Mouse (Mus musculus) embryonic facial prominence, embryonic 15.5 days (tissue): Measurements from ENCODE around the gene Hspb7. TPM values are rescaled to one million over a fixed set of nuclear protein-coding genes. Genes with fewer than 3 reads are reported as not detected.

ENCODE experiments used
- ATAC-seq: fragments of 200-750 bp; cut with Nextera tagmentation; 2 replicates; pipeline ENCODE4 v1.8.0; 2017; ENCODE audit warnings: low read depth, moderate TSS enrichment; ENCODE audit not compliant: insufficient number of reproducible peaks, low FRiP score, low TSS enrichment
- H3K27ac ChIP-seq: fragments of 300-500 bp; sonication (generic); replicated peaks from 2 replicates; pipeline ENCODE4 v1.5.1; 2015; ENCODE audit warnings: mild to moderate bottlenecking, inconsistent platforms
- H3K27me3 ChIP-seq: fragments of 300-500 bp; sonication (generic); 2 replicates; pipeline ENCODE4 v1.6.1; 2015; ENCODE audit warnings: inconsistent platforms
- H3K36me3 ChIP-seq: fragments of 300-500 bp; sonication (generic); 2 replicates; pipeline ENCODE4 v1.6.1; 2015; ENCODE audit warnings: mild to moderate bottlenecking, inconsistent platforms
- H3K4me1 ChIP-seq: fragments of 300-500 bp; sonication (generic); 2 replicates; pipeline ENCODE4 v1.6.1; 2015; ENCODE audit warnings: inconsistent platforms
- H3K4me2 ChIP-seq: fragments of 300-500 bp; sonication (generic); replicated peaks from 2 replicates; pipeline ENCODE4 v1.6.1; 2015; ENCODE audit warnings: mild to moderate bottlenecking, inconsistent platforms
- H3K4me3 ChIP-seq: fragments of 300-500 bp; sonication (generic); replicated peaks from 2 replicates; pipeline ENCODE4 v1.5.1; 2015; ENCODE audit warnings: mild to moderate bottlenecking, inconsistent platforms
- H3K9ac ChIP-seq: fragments of 300-500 bp; sonication (generic); 2 replicates; pipeline ENCODE4 v1.6.1; 2015; ENCODE audit warnings: inconsistent platforms
- H3K9me3 ChIP-seq: fragments of 300-500 bp; sonication (generic); replicated peaks from 2 replicates; pipeline ENCODE4 v1.6.1; 2016; ENCODE audit warnings: inconsistent platforms
- WGBS: fragments of 180-500 bp; shearing (Covaris S2); methylation state at CpG from one replicate; pipeline ENCODE4 v1.1.7; 2015; 5-methylcytosine and 5-hydroxymethylcytosine counted together
- polyA plus RNA-seq: library from polyadenylated mRNA; unstranded; fragments of >200 nt; fragmentation: Nextera tagmentation; extraction: Ambion mirVana; gene quantifications from 2 replicates; pipeline ENCODE4 v1.2.1, GENCODE M21; 2015

Hspb7 gene
- 2.0 and 2.4 TPM in 2 replicates for polyA plus RNA-seq

DNA sequence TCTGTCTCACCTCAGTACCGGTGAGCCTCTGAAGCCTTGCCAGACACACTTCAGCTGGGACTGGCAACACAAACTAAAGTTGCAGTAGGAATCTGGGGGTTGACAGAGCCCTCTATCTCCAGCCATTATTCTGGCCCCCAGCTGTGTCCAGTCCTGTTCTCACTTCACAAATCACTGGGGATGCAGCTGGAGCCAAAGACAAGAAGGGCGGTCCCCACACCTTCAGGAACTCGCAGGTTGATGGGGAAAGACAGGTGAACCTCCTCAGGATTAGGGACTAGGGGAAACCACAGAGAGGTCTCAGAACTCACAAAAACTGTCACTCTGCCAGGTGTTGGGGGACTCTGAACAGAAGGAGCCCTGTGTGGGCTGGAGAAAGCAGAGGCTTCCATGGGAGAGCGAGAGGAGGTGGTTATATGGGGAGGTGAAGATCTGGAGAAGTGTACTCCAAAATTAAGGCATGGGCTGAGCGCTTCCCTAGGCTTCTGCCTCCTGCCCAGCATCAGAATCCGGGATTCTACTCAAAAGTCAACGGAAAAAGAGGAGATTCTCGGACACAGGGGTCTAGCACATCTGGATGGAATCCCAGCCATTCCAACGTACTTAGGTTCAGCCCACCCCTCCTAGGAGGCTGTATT is at the start of gene Hspb7:
Gene Hspb7, plus strand, starts transcription at position 588 of the 638 bp plus-strand sequence.
- Histone ChIP-seq H3K27me3 (0 out of 2 replicates have a peak, but pooled peaks cover 2% of the 10 kb centered on the region), H3K9ac (no peak within 1 kb of the TSS), H3K4me2 (no peak within 1 kb of the TSS), H3K27ac (no peak within 1 kb of the TSS; the same call in 1 of the 2 replicates), H3K4me1 (peaks cover 11% of the 10 kb centered on the region), H3K9me3 (no peaks in the 10 kb centered on the region), H3K36me3 (no peaks in the 10 kb centered on the region), H3K4me3 (no peak within 1 kb of the TSS)
- ATAC-seq: no peak
- WGBS: 51% methylated on average over 9 of the region's 9 CpGs

DNA sequence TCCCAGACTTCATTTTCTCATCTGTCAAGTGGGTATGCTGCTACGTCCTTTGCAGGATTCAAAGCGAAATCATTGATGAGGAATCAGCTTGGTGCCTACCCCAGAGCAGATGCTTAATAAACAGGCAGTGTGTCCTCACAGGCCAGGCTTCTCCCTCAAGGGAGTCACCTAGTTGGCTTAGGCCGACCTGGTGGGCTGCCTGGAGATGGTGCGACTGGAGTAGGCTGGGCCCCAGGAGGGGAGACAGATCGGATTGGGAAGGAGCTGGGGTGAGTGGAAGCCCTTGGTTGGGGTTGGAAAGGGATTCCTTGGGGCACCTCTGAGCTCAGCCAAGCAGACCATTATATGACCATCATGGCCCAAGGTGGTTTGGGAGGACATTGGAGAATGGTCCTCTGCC is 48.2 kb upstream of the Hspb7 start:
- peaks cover 16% of the 10 kb centered on the region for H3K27me3 ChIP-seq
- H3K36me3 ChIP-seq: no peaks in the 10 kb centered on the region
- ATAC-seq: no peak
- H3K27ac ChIP-seq: no peak overlapping the region
- WGBS: 91% methylated on average over 5 of the region's 5 CpGs
- H3K4me1 ChIP-seq: peaks cover 10% of the 10 kb centered on the region
- H3K9ac ChIP-seq: no peak overlapping the region
- H3K9me3 ChIP-seq: no peaks in the 10 kb centered on the region
- no peak overlapping the region for H3K4me3 ChIP-seq
- H3K4me2 ChIP-seq: no peak overlapping the region

DNA sequence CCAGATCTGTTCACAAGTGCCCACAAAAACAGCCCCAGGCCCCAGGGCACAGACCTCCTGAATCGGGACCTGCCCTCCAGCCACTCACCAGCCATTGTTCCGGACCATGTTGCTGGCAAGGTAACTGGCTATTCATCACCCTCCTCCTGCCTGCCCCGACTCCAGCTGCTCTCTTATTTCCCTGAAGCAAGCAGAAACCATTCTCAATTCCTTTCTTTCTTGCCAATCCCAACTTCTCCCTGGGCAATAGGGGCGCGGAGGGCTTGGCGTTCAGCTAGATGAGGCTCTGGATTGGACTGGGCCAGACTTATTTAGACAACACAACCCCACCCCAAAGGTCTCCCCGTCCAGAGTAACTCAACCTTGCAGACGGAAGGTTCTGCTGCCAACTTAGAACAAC is 40.9 kb upstream of the Hspb7 start:
- no peak overlapping the region for H3K27ac ChIP-seq
- 54% methylated on average over 8 of the region's 8 CpGs for WGBS
- H3K4me2 ChIP-seq: no peak overlapping the region
- peaks cover 45% of the 10 kb centered on the region for H3K27me3 ChIP-seq
- H3K9ac ChIP-seq: no peak overlapping the region
- H3K4me3 ChIP-seq: no peak overlapping the region
- no peak for ATAC-seq
- H3K36me3 ChIP-seq: no peaks in the 10 kb centered on the region
- H3K9me3 ChIP-seq: no peaks in the 10 kb centered on the region
- peaks cover 11% of the 10 kb centered on the region for H3K4me1 ChIP-seq

DNA sequence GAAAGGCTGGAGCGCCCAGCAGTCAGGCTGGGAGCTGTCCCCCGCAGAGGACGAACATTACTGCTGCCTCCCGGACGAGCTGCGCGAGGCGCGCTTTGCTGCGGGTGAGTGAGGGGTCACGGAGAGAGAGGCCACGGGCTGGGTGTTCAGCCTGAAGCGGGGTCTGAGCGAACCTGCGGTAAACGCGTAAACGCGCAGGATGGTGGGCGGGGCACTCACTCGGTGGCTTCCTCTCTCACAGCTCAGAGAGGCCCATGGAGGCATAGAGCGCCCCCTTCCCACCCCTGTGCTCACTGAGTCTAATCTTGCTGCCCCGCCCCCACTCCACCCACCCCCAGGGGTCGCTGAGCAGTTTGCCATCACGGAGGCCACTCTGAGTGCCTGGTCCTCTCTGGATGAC is 38.2 kb upstream of the Hspb7 start:
- Histone ChIP-seq H3K4me2 (peak overlapping the region; percentile 66), H3K4me1 (peaks cover 11% of the 10 kb centered on the region), H3K9ac (0 out of 2 replicates have a peak overlapping the region, but pooled peaks have one; percentile 9), H3K36me3 (no peaks in the 10 kb centered on the region), H3K27me3 (peaks cover 45% of the 10 kb centered on the region), H3K9me3 (no peaks in the 10 kb centered on the region), H3K27ac (no peak overlapping the region), H3K4me3 (peak overlapping the region; percentile 41)
- 1% methylated on average over 25 of the region's 25 CpGs for WGBS
- no peak for ATAC-seq

- Histone ChIP-seq H3K27ac (no peak overlapping the region), H3K27me3 (peaks cover 44% of the 10 kb centered on the region), H3K4me3 (no peak overlapping the region), H3K9ac (no peak overlapping the region), H3K4me2 (no peak overlapping the region), H3K9me3 (no peaks in the 10 kb centered on the region), H3K4me1 (peaks cover 11% of the 10 kb centered on the region), H3K36me3 (no peaks in the 10 kb centered on the region)
- ATAC-seq: no peak
- 0% methylated on average over 7 of the region's 7 CpGs for WGBS
These were observed 35.3 kb upstream of the Hspb7 start for GRCm38 (mm10) chr4:141385275-141385674.

GRCm38 (mm10) chr4:141386150-141386549 is 34.4 kb upstream of the Hspb7 start:
- Histone ChIP-seq H3K27me3 (peaks cover 35% of the 10 kb centered on the region), H3K27ac (no peak overlapping the region), H3K4me2 (no peak overlapping the region), H3K4me3 (no peak overlapping the region), H3K9ac (no peak overlapping the region), H3K9me3 (no peaks in the 10 kb centered on the region), H3K4me1 (peaks cover 11% of the 10 kb centered on the region), H3K36me3 (no peaks in the 10 kb centered on the region)
- WGBS: 68% methylated on average over 7 of the region's 7 CpGs
- ATAC-seq: no peak

DNA sequence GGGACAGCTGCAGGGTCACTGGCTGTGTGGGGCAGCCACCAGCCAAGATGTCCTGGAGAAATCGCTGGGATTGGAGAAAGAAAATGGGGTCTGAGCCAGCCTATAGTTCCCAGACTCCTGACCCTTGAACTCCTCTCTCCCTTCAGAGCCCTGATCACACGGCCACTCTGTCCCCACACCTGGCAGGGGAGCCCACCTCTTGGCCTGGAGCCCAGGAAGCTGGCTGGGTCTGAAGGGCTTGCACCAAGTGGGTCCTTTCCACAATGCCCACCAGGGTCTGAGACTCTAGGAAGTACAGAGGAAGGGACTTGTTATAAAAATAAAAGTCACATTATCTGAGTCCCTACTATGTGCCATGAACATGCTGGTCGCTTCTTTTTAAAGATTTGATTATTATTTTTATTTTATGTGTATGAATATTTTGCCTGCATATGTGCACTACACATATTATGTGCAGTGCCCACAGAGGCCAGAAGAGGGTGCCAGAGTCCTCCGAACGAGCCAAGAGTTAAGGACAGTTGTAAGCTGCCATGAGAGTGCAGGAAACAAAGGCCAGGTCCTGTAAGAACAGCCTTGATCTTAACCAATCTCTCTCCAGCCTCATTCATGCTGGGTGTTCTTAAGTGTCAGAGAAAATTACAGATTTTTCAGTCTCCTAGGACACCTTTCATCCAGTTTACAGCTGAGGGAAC is 33.3 kb upstream of the Hspb7 start:
- Histone ChIP-seq H3K4me1 (peaks cover 9% of the 10 kb centered on the region), H3K4me2 (no peak overlapping the region), H3K36me3 (no peaks in the 10 kb centered on the region), H3K9ac (no peak overlapping the region), H3K4me3 (no peak overlapping the region), H3K27ac (no peak overlapping the region), H3K27me3 (peaks cover 24% of the 10 kb centered on the region), H3K9me3 (no peaks in the 10 kb centered on the region)
- WGBS: 17% methylated on average over 5 of the region's 5 CpGs
- no peak for ATAC-seq

GRCm38 (mm10) chr4:141387933-141388332 is 32.6 kb upstream of the Hspb7 start:
- Histone ChIP-seq H3K36me3 (no peaks in the 10 kb centered on the region), H3K27me3 (peaks cover 17% of the 10 kb centered on the region), H3K9me3 (no peaks in the 10 kb centered on the region), H3K4me2 (no peak overlapping the region), H3K27ac (no peak overlapping the region), H3K4me1 (peaks cover 2% of the 10 kb centered on the region; the same call in 1 of the 2 replicates), H3K4me3 (no peak overlapping the region), H3K9ac (no peak overlapping the region)
- no peak for ATAC-seq
- WGBS: 69% methylated on average over 5 of the region's 5 CpGs

DNA sequence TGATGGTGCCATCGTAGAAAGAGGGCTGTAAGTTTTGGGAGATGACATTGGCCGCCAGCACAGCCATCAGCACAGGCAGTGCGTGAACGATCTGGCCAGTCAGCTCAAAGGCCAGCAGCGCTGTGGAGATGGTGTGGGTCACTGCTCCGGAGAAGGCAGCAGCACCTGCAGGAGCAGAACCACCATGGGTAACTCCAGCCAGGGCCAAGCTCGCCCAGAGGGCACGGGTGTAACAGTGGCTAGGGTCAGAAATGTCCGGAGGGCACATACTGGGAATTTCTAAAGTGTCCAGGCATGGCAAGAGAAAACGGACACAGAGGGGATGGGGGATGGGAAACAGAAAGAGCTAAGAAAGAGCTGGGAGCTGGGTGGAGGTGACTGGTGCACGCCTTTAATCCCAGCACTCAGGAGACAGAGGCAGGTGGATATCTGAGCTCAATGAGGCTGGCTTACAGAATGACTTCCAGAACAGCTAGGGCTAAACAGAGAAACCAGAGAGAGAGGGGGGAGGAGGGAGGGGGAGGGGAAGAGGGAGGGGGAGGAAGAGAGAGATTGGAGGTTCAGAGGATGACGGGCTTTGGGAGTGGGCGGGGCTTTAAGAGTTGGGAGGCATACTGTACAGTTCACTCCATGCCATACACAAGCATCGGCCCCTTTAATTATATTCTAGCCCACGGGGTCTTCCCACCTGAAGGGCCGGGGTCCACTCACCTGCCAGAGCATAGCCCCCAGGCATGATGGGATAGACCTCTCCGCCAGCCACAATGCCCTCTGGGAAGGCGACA is 31.0 kb upstream of the Hspb7 start:
- Histone ChIP-seq H3K27me3 (peaks cover under 1% of the 10 kb centered on the region), H3K4me3 (no peak overlapping the region), H3K4me1 (peaks cover under 1% of the 10 kb centered on the region; the same call in 1 of the 2 replicates), H3K9me3 (no peaks in the 10 kb centered on the region), H3K36me3 (no peaks in the 10 kb centered on the region), H3K27ac (no peak overlapping the region), H3K9ac (no peak overlapping the region), H3K4me2 (no peak overlapping the region)
- 63% methylated on average over 18 of the region's 18 CpGs for WGBS
- no peak for ATAC-seq

- Histone ChIP-seq H3K4me2 (no peak overlapping the region), H3K4me1 (peaks cover 6% of the 10 kb centered on the region; the same call in 1 of the 2 replicates), H3K4me3 (no peak overlapping the region), H3K9me3 (no peaks in the 10 kb centered on the region), H3K9ac (no peak overlapping the region), H3K27ac (no peak overlapping the region), H3K36me3 (no peaks in the 10 kb centered on the region), H3K27me3 (no peaks in the 10 kb centered on the region; the same call in 1 of the 2 replicates)
- WGBS: 79% methylated on average over 12 of the region's 12 CpGs
- ATAC-seq: no peak
These were observed 29.3 kb upstream of the Hspb7 start for GRCm38 (mm10) chr4:141391293-141391692.

- Histone ChIP-seq H3K4me2 (peak overlapping the region; percentile 27; the same call in 1 of the 2 replicates), H3K4me1 (peaks cover 6% of the 10 kb centered on the region; the same call in 1 of the 2 replicates), H3K4me3 (no peak overlapping the region), H3K9ac (no peak overlapping the region), H3K36me3 (no peaks in the 10 kb centered on the region), H3K27me3 (no peaks in the 10 kb centered on the region), H3K9me3 (no peaks in the 10 kb centered on the region), H3K27ac (no peak overlapping the region)
- no peak for ATAC-seq
- 17% methylated on average over 16 of the region's 16 CpGs for WGBS
These were observed 25.8 kb upstream of the Hspb7 start for GRCm38 (mm10) chr4:141394751-141395150.
